Mouse (Mus musculus): ENCODE data around the gene Znhit1.

Gene Znhit1

GRCm38 (mm10) chr5:136987934-136988271 lies at the start of gene Znhit1:
Gene Znhit1 (minus strand): TSS chr5:136988021.
- DNase-seq = no peak

DNA sequence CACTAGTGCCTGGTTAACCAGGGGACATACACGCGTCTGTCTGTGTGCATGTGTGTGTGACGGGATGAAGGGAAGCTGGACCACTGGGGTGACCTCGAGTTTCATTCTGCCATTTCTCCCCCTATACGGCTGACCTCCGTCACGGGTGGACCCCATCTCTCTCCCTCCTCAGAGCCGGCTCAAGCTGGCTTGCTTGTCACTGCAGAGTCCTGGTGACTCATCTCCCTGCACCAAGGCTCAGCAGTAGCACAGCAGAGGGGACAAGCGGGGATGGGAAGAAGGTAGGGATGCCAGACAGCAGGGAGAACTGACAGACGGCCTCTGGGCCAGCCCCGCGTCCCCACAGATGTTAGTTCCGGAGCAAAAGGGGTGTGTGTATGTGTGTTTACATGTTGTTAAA lies 48.4 kb upstream of the Znhit1 start:
- DNase-seq = no peak

GRCm38 (mm10) chr5:137032641-137033074 lies 44.8 kb upstream of the Znhit1 start:
- DNase-seq = peak; percentile 69

- DNase-seq = peak; percentile 40
Measured at GRCm38 (mm10) chr5:137032033-137032421, 44.2 kb upstream of the Znhit1 start.

GRCm38 (mm10) chr5:137031076-137032032 lies 43.5 kb upstream of the Znhit1 start:
- DNase-seq = no peak

DNA sequence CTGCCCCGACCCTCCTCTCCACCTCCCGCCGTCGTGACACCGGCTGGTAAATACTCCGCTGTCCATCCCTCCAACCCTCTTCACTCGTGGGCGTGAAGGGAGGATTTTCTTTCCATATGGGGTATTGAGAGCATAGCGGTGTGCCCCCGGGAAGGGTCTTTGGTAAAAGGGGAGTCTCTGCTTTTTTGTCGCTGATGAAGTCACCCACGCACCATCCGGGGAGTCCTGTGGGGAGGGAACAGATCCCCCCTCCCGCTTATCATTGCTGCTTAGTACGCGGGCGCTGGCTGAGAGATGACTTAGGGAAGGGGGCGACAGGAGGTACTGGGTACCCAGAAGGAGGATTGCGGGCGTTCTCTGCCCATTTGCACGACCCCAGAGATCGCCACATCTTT lies 42.6 kb upstream of the Znhit1 start:
- DNase-seq = no peak

DNA sequence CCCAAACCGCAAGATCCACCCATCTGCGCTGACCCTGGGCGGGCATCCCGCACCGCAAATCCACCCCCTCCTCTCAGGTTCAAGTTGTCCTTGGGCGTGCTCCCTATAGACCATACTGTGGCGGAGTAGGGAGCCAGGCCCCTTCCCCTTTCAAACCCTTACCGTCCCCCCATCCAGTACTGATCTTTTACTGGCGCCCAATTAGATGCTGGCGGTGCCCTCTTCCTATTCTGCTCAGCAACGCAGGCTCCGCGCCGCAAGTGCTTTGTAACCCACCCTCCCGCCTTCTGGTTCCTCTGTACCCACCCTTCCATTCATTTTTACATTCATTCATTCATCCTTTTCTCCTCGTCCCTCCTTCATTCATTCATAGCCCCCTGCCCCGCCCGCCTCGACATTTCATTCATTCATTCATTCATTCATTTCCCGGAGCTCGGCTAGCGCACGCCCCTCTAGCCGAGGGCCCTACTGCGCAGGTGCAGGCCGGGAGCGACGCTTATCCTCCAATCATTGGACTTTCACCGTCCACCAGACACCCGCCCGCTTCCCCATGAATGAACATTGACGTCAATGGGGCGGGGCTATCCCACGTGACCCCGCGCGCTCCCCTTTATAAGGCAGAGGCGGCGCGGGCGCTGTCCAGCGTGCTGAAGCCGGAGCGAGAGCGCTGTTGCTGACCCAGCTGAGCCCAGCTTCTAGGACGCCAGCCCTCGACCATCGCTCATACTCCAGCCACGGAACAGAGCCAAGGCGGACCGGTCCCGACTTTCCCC lies 42.0 kb upstream of the Znhit1 start:
- DNase-seq = peak; percentile 91

- DNase-seq = no peak
Measured at GRCm38 (mm10) chr5:137029273-137029585, 41.4 kb upstream of the Znhit1 start.

- DNase-seq = no peak
Measured at GRCm38 (mm10) chr5:137028561-137029272, 40.9 kb upstream of the Znhit1 start.

GRCm38 (mm10) chr5:137026092-137026491 lies 38.3 kb upstream of the Znhit1 start, which contains the start of gene Vgf:
Gene Vgf (plus strand): TSS chr5:137026392.
- no peak for DNase-seq

DNA sequence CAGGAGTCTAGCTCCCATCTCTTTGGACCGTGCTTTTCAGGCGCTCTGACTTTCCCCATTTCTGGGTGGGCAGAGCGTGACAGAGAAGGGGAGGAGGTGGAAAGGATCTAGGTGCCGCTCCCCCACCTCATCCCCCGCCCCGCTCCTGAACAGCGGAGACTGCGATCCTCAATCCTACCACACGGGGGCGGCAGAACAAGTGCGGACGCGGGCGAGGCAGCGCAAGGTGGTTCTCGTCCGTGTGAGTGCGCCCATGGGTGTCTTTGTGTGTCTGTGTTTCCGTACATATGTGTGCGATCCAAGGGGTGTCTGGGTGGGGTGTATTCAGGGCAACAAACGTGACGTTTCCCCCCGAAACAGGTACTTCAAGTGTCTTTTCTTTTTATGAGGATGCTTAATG lies 37.3 kb upstream of the Znhit1 start:
- DNase-seq = peak; percentile 45

DNA sequence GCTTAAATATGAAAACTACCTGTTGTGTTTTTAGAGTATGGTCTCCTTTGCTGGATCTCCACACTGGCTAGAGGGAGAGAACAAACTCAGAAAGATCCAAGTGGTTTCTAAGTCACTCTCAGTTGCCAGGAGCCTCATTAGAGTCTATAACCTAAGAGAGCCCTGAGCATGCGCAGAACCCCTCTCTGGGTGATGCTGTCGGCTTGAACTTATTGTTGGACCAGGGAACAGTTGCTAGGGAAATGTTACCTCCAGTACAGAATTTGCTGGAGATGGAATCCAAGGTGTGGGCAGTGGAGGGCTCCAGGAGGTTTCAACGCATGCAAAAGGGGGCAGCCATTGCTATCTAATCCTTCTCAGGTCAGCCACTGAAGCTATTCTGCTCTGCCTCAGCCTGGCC lies 36.5 kb upstream of the Znhit1 start:
- DNase-seq = no peak

DNA sequence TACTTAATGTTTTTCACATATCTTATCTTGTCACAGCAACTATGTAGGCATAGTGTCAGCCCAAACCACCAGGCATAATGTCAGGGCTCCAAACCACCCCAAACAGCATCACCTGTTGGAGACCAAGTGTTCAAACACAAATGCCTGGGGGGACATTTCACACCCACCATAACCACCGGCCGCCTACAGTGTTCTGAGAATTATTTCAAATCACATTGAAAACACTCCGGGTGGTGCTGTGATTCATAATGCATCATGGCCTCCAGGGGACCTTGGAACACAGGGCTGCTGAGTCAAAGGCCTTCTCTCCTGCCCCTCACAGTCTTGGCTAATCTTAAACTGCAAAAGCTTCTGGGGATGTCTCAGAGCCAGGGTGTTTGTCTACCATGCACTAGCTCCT lies 28.1 kb upstream of the Znhit1 start:
- DNase-seq = no peak

DNA sequence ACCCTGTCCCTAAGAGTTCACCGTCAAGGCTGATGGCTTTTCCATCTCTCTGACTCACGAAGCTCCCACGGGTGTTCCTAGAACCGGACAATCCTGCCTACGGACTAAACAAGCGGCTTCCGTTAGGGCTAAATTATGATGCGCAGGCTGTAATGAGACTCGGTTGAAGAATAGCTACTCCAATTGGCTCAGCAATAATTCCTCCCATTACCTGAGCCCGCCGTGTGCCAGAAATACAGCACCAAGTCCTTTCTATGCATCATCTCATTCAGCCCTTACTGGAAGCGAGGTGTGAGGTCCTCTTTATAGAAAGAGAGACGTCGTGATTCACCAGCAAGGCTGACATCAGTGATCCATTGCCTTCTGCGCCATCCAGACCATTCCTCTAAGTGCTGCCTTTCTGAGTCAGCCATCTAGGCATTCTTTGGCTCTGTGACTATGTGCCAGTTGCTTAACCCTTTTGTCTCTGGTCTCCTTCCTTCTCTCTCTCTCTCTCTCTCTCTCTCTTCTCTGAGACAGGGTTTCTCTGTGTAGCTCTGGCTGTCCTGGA lies 24.7 kb upstream of the Znhit1 start:
- DNase-seq = no peak

GRCm38 (mm10) chr5:137009988-137010387 lies 22.2 kb upstream of the Znhit1 start:
- no peak for DNase-seq

- no peak for DNase-seq
Measured at GRCm38 (mm10) chr5:137007276-137007675, 19.5 kb upstream of the Znhit1 start.

DNA sequence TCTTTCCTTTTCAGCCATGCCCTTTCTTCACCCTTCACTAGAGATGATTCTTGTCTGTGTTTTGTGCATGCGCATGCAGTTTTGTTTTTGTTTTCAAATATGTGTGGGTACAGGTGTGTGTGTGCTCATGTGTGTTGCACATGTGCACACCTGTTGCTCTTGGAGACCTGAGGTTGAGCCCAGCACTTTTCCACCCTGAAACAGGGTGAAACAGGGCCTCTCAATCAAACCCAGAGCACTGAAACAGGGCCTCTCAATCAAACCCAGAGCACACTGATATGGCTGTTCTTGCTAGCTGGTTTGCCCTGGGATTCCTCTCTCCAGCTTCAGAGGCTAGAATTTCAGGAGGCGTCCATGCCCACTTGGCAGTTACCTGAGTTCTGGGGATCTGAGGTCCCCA lies 12.8 kb upstream of the Znhit1 start:
- no peak for DNase-seq

GRCm38 (mm10) chr5:136999449-136999848 lies 11.6 kb upstream of the Znhit1 start:
- no peak for DNase-seq

DNA sequence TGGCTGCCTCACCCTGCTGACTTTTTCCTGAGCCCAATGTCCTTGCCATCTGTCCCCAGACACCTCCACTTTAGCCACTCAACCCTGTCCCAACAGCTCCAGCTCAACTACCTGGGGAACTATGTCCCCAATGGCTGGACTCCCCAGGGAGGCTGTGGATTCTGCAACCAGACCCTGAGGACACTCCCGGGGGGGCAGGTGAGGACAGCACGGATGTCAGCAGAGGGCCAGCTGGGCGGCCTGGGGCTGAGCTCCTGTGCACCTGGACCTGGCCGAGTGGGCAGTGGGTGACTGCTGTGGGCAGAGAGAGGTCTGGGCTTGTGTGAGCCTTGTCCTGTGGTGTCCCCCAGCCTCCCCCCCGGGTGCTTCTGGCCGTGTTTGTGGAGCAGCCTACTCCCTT lies 2.0 kb upstream of the Znhit1 start:
- DNase-seq = peak; percentile 38

- DNase-seq = peak; percentile 57
Measured at GRCm38 (mm10) chr5:136988420-136988819, 599 bp upstream of the Znhit1 start.

- DNase-seq = peak; percentile 87
Measured at GRCm38 (mm10) chr5:136987138-136987933, 485 bp downstream of the Znhit1 start.

GRCm38 (mm10) chr5:136986695-136987137 lies 1.1 kb downstream of the Znhit1 start, which contains the start of gene Plod3:
Gene Plod3 (plus strand): TSS chr5:136987019.
- DNase-seq = peak; percentile 98
